Mouse (Mus musculus) CD4-positive naive resting alpha-beta T cell, adult 76 days (primary cell): ENCODE results near the gene Spata33. TPM values are rescaled to one million over a fixed set of nuclear protein-coding genes. Genes with fewer than 3 reads are reported as not detected.

Experiments
- total RNA-seq: library from RNA; stranded (reverse); gene quantifications from one replicate; pipeline ENCODE4 v1.2.4, GENCODE M21; 2023

Spata33 gene
- total RNA-seq: not detected

DNA sequence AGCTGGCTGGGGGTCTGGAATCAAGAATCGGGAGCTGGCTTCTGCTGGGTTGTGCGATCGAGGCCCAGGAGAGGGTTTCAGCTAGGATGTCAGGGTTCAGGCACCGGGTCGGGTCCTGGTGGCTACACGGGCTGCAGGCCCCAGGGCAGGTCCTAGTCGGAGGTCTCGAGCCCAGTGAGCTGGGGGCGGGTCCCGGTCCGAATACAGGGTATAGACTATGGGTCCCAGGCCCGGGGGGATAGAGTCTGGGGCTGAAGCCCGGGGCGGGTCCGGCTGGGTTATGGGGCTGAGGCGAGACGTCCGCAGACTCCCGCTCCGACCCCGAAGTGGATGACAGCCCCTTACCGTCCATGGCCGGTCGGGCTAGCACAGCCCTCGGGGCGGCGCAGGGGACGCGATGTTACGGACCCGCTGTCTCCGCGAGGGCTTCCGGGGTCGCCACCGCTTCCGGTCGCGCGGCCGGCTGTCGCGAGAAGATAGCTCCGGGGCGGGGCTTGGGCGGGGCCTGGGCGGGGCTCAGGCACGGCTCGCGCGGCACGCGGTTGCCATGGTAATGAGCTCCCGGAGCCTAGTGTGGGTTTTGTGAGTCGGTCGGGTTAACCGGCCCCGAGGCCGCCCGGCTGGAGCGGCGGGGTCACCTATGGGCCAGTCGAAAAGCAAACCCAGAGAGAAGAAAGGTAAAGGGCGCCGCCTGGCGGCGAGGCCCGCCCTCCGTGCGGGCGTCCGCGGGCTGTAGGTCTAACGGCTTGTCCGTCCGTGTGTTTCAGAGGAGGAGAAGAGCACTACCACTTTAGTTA, at the start of gene Spata33, which contains the start of gene Chmp1a:
Gene Spata33 (plus strand): TSS at position 512 of the 797 bp plus-strand sequence.
Gene Chmp1a (minus strand): TSS at position 443 of the 797 bp plus-strand sequence.

GRCm38 (mm10) chr8:123185566-123186409, 26.8 kb upstream of the Spata33 start, which contains the start of gene Dpep1:
Gene Dpep1, plus strand, starts transcription at chr8:123186242.

DNA sequence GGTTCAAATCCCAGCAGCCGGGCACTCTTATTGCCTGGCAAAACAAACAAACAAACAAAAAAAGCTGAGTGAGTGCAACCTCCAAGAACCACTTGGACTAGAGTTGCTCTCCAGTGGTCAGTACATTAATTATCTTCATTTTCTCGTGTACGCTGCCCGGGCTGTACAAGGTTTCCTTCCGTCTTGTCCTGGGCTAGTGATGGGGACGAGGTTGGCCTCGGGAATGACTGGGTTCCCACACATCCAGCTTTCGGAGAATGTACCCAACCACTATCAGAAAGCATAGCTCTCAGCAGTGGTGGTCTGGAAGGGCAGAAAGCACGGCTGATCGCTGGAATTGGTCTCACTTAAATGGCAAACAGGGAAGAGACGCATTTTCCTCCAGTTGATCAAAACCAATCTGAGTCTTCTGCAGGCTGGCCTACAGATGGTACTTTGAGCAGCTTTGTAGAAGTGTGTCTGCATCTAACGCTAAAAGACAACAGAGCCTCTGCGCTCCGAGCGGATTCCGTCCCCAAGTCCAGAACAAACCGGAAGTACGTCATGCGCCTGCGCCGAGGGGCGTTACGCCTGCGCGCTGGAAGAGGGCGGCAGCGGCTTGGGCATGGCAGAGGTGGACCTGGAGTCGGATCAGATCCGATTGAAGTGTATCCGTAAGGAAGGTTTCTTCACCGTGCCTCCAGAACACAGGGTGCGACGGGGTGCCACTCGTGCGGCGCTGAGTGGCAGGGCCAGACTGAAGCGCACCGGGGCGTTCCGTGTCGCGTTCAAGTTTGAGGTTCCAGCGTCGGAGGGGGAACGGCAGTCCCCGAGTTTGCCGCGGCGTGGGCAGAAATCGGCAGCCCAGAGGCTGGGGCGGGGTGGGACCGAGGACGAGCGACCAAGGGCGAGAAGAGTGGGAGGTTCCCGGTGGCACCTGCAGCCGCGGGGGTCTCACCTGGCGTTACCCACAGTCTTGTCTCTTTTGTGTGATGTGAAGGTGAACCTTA, 11.9 kb downstream of the Spata33 start, which contains the start of gene Cdk10:
Gene Cdk10 (plus strand): TSS at position 565 of the 989 bp plus-strand sequence.

GRCm38 (mm10) chr8:123235520-123236497, 23.2 kb downstream of the Spata33 start, which contains the start of gene Spata2l:
Gene Spata2l, minus strand, starts transcription at chr8:123236233.

GRCm38 (mm10) chr8:123254099-123254885, 41.7 kb downstream of the Spata33 start, which contains the start of the genes Zfp276 and Vps9d1:
Gene Zfp276, plus strand, starts transcription at chr8:123254195.
Gene Vps9d1, minus strand, starts transcription at chr8:123254348.

Other genes starting within 250 kb of the Spata33 start
- gene Ankrd11, start 170.6 kb upstream of the Spata33 start, total RNA-seq: 332 TPM
- 73.0 TPM for gene Spg7, start 149.9 kb upstream of the Spata33 start, total RNA-seq
- 2,109 TPM for gene Rpl13, start 110.5 kb upstream of the Spata33 start, total RNA-seq
- 0.85 TPM for gene Cpne7, start 95.5 kb upstream of the Spata33 start, total RNA-seq
- not detected for gene Sult5a1, start 54.5 kb upstream of the Spata33 start, total RNA-seq
- gene Dpep1, start 26.6 kb upstream of the Spata33 start, total RNA-seq: not detected
- gene Chmp1a, start 69 bp upstream of the Spata33 start, total RNA-seq: 84.7 TPM
- 36.5 TPM for gene Cdk10, start 12.0 kb downstream of the Spata33 start, total RNA-seq
- 11.0 TPM for gene Spata2l, start 23.4 kb downstream of the Spata33 start, total RNA-seq
- gene Zfp276, start 41.4 kb downstream of the Spata33 start, total RNA-seq: 25.1 TPM
- 28.8 TPM for gene Vps9d1, start 41.5 kb downstream of the Spata33 start, total RNA-seq
- gene Fanca, start 105.7 kb downstream of the Spata33 start, total RNA-seq: 10.6 TPM
- gene Spire2, start 119.9 kb downstream of the Spata33 start, total RNA-seq: not detected
- 247 TPM for gene Tcf25, start 160.9 kb downstream of the Spata33 start, total RNA-seq
- gene Mc1r, start 194.3 kb downstream of the Spata33 start, total RNA-seq: not detected
- 0.41 TPM for gene Tubb3, start 198.6 kb downstream of the Spata33 start, total RNA-seq
- gene Def8, start 210.7 kb downstream of the Spata33 start, total RNA-seq: 13.2 TPM